Mouse (Mus musculus) cerebellum, postnatal 10 days (tissue): ENCODE measurements around the gene Rbfox1.

Experiments used
- DNase-seq, 2 experiments: peaks; one replicate each; pipeline ENCODE4 v3.0.0; 2021; ENCODE audit warnings: mixed read lengths in 2 of 2

Rbfox1 gene

DNA sequence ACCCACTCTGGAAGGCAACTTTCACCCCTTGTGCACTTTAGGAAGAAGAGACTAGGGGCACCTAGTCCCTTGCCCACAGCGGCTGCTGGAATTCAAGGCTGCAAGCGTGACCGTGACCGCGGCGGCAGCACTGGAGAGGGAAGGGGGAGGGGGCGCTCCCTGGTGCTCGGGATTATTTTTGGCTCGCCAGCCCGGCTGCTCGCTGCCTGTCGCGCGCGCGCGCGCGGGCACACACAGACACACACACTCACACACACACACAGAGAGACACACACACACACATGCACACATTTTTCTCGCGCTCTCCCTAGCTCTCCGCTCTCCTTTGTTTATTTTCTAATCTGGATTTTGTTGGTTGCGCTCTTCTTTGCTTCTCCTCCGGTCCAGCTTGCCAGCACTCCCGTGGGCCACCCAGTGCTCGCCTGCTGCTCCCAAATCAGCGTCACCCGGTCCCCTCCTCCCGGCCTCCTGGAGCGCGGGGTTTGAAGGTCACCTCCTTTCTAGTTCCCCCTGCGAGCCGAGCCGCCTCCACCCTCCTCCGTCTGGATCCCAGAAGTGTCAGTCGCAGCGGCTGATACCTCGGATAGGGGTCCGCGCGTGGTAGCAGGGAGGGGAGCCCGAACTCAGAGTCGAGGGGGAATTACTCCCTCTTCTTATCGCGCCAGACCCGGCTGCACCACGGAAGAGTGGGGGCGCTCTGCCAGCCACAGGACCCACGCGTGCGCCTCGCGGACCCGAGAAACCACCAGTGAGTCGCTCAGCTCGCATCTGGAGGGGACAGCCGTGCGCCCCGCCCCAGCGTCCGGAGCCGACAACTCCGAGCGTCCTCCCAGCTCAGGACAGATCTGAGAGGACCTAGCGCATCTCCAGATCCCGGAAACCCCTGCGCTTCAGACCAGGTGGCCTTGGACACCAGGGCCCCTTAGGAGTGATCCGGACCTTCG is at the start of gene Rbfox1:
TSS of gene Rbfox1 (plus strand) at position 610 of the 944 bp plus-strand sequence.
- DNase-seq: peak; percentile 80 to 83

DNA sequence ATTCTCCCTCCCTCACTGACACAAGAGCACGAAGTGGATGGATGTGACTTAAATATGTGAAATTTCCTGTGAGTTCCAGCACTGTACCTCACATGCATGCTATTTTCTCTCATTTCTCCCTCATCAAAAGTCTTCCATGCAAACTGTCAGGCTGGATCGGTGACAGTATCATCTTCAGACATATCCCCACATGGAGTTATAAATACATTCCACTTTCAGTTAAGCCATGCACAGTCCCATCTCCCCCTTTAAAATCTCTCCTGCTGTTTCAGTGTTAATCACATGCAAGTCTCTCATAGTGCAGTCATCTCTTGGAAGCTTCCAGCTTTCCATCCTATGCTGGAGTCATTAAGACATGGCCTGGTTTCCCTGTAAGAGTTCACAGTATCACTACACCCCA is 48.4 kb upstream of the Rbfox1 start:
- DNase-seq: no peak

DNA sequence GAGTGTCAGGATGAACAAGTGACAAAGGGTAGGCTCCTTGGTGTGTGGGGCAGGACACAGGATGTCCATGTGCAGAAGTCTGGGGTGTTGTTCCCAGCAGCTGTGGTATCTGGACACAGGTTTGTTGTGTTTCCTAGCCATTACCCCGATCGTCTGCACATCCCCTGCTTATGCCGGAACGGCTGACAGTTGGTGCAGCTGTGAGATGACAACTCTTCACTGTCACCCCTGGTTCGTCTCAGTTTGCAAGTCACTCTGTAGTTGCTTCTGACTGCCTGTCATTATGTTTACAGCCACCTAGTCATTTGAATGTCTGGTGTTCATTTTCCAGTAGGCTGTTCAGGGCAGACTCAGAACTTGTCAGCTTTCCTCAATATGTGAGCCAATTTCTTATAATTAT is 44.0 kb upstream of the Rbfox1 start:
- no peak for DNase-seq

- no peak for DNase-seq
These were observed 39.5 kb upstream of the Rbfox1 start for GRCm38 (mm10) chr16:5845645-5846044.

DNA sequence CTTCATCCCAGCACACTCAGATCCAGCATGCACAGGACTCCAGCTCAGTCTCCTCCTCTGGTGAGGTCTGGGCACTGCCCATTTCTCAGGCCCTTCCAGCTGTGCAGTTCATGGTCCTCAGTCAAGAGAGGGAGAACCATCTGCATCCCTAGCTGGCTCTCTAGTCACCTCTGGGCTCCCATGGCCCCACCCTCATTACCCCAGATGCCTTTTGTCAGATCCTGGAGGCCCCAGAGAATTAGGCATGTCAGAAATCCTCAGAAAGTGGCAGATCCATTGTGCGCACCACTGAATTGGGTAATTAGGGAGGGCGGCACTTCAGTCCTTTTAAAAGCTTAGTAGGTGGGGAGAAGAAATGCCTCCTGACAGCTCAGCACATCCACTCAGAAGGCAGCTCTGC is 32.1 kb upstream of the Rbfox1 start:
- DNase-seq: no peak

DNA sequence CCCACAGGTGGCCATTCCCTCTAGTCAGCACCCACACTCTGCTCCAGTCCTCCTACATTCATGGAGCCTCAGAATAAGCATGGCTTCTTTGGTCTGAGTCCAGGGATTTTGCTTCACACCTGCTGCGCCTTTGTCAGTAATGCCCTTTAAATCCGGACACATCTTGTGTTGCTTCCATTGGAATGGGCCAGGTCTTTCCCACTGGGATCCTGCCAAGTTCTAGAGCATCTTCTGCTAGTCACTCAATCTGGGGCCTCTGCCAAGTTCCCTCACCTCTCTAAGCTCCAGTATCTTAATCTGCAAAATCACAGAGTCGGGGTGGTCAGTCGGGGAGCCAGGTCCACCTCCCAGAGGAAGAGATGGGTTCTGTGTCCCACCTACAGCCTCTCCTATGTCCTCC is 20.8 kb upstream of the Rbfox1 start:
- DNase-seq: peak; percentile 64 to 71

DNA sequence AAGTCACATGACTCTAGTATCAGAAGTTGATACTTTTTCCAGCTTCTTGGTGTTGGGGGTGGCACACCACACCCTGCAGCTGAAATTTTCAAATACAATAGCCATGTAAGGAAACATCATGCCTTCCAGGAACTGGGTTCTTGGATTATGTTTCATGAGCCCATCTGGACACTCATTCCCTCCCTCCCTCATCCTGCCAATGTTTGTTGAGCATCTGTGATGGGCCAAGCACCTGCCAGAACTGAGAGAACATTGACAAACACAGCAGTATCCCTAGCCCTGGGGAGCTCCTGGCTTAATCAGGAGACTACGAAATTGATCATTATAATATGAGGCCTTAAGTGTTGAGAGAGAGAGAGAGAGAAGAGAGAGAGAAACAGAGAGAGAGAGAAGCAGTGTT is 18.2 kb upstream of the Rbfox1 start:
- peak; percentile 40 to 64 for DNase-seq

DNA sequence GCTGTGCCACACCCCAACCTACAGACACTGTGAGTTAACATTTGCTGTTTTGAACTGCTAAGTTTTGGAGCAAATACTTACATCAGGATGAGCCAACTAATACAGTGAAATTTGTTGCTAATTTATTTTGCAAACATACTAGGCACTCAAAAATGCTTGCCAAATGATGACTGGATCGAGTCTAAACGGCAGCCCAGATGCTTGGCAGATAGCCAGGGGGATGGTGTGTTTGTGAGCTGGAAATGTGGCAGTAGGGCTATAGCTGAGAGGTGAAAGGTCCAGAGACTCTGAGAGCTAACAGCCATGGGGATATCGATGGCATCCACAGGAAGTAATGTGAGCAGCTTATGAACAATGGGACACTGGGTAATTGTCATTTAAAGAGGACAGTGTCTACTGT is 14.8 kb upstream of the Rbfox1 start:
- DNase-seq: peak in 1 of 2 experiments; percentile 16

DNA sequence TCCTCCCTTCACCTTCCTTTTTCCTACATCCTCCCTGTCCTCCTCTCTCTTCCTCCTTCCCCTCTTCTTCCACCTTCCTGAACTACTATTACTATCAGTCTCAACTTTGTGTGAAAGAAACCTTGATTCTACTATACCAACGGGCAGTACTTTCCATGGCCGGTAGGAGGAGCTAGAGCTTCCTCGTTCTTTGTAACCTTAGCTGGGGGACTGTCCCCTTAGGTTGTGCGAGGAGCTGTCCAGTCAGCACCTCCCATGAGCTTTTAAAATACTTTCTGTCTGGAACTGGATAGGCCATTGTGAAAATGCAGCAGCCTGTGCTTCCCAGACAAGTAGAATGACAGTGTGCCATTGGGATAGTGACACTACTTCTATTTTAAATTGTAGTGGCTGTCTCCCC is 3.3 kb upstream of the Rbfox1 start:
- DNase-seq: peak; percentile 83 to 87

DNA sequence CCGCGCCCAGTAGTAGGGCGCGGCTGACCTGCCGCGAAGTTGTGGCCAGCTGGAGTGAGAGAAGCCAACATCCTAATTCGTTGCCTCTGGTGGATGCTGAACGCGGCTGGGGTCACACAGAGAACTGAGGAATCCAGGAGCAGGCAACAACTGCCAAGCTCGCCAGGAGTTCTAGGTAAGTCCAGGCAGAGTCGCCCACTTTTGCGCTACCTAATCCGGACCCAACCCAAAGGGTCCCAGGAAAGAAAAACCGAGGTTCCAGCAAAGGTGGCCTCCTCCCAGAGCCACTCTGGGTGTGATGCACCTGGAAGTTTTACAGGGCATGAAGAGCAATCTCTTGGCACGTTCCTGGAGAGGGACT is 515 bp downstream of the Rbfox1 start:
- peak in 1 of 2 experiments; percentile 19 for DNase-seq

DNA sequence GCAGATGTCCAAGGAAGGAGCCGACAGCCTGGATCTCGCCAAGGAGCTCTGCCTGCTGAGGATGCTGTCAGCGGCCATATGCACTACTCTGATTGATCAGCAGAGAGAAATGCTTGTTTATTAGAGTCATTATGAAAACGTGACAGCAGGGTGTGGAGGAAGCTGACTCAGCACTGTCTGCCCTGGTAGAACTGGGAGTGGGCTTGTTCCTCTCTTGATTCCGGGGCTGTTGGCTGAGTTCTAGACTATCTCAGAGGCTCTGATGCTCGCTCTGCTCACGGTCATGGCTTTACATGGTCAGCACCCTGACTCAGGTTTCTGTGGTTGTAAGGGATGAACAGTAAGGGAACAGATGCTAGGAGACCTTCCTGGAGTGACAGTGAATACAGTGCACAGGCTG is 10.4 kb downstream of the Rbfox1 start:
- DNase-seq: peak in 1 of 2 experiments; percentile 17

DNA sequence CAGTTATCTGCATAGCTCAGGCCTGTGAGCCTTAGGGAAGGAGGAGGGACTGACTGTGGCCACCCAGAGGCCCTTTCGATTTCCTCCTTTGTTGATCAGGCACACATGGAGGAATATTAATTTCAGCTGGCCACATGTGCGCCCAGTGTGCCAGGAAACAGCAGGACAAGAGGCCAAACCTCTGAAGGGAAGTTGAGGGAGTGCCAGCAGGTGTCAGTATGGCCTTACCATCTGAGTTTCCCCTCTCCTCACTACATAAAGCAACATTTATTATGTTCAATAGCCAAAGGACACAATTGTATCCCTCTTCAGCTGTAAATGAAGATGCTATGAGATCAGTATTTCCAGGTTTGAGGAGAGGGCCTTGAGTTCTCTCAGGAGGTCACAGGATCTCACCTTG is 13.2 kb downstream of the Rbfox1 start:
- peak; percentile 28 to 41 for DNase-seq

DNA sequence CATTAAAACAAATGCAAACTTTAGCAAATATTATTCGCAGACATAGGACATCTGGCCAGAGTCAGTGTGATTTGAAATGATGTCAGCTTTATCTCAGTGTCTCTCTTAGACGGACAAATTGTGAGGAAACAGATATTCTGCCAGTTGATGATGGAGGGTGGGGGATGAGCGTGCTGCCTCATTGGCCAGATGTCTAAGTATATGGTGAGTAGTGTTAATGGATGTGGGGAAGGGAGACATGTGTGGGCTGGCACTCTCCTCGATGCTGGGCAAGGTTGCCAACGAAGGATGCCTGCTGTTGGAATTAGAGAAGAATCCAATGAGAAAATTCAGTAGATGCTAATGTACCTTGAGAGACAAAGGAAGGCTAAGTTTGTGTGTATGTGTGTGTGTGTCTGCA is 25.6 kb downstream of the Rbfox1 start:
- DNase-seq: peak; percentile 37 to 45

- peak; percentile 88 to 93 for DNase-seq
These were observed 26.7 kb downstream of the Rbfox1 start for GRCm38 (mm10) chr16:5911880-5912327.

DNA sequence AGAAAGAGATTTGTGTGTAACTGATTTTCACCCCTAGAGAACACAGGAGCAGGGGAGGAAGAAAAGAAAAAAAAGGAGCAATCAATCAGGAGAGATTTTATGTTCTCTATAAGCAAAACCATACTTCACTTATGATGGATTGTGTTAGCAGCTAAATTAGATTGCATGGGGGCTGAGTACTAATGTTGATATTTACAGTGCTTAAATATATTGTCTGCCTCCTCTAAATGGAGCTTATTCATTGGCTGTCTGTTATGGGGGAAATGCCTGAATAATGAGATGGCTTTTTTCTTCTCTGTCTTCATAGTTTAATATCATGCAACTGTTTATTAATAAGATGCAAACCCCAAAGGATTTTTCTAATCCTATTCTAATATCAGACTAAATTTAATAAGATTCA is 32.8 kb downstream of the Rbfox1 start:
- DNase-seq: no peak

- no peak for DNase-seq
These were observed 41.8 kb downstream of the Rbfox1 start for GRCm38 (mm10) chr16:5926986-5927385.

DNA sequence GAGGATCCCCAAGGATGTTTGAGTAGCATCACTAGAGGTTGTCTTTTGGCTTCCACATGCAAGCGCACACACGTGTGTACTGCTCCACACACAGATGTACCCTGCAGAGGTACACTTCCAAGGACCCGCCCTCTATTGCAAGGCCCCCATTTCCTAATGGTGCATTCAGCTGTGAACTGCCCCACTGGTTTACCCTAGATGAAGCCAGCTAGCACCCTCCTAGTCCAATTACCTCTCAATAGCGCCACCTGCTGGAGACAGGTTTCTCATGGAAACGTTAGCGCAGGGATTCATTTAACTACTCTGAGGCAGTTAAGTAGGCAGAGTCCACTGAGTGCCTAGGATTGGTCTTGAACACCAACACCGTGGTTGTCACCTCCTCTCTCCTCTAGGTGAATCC is 46.5 kb downstream of the Rbfox1 start:
- peak; percentile 93 to 96 for DNase-seq

- peak; percentile 27 to 39 for DNase-seq
These were observed 54.9 kb downstream of the Rbfox1 start for GRCm38 (mm10) chr16:5940016-5940415.

GRCm38 (mm10) chr16:5945682-5946081 is 60.5 kb downstream of the Rbfox1 start:
- no peak for DNase-seq

- DNase-seq: no peak
These were observed 68.0 kb downstream of the Rbfox1 start for GRCm38 (mm10) chr16:5953106-5953505.

DNA sequence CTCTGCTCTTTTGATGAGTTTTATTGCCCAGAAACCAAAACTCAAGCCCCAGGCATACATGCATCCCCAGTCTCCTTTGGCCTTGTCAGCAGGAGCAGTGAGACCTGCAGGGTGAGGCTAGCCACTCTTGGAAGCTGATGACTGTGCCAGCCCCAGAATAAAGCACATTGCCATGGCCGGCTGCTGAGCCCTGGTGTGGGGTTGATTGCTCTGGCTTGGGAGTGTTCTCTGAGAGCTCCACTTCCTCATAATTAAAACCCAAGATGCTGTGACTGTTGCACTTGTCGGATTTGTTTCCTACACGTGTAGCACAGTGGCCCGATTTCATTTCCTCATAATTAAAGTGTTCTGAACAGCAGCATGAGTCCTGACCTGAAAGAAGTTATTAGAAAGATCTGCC is 72.3 kb downstream of the Rbfox1 start:
- peak in 1 of 2 experiments; percentile 11 for DNase-seq

DNA sequence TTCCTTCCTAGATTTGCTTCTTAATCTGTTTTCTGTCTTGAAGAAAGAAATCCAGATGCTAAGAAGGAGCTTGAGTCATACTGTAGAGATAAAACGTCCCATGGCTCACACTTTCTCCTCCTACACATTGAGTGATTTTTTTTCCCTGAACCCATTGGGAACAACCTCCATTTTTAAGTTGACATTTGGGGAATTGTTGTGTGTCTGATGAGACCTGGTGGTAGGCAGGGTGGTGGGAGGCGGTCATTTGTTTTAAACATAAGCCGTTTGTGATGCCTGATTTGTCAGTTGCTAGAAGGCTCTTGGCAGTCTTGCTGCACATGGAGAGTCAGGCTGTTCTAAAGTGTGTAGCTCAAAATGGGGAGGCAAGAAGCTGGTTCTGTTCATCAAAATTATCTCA is 76.6 kb downstream of the Rbfox1 start:
- DNase-seq: peak; percentile 15 to 25

DNA sequence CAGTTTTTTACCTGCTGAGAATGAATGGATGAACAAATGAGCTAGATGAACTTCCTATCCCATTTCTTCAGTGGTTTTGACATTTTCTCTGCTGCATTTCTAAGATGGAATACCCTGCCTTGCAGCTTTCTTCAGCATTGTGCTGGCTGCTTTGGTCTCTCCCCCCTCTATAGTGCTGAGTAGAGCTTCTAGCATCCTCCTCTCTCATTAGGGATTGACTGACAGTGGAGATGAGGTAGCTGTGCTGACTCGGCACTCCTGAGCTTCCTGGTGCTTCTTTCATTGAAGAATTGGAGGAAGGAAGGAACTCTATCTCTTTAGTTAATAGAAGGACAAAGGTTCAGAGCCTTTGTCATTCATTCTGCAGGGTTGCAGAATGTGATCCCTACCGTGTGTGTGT is 89.0 kb downstream of the Rbfox1 start:
- DNase-seq: no peak
